Comparison of ENCODE assay signal across 10 mouse cellular contexts in the genomic region with DNA sequence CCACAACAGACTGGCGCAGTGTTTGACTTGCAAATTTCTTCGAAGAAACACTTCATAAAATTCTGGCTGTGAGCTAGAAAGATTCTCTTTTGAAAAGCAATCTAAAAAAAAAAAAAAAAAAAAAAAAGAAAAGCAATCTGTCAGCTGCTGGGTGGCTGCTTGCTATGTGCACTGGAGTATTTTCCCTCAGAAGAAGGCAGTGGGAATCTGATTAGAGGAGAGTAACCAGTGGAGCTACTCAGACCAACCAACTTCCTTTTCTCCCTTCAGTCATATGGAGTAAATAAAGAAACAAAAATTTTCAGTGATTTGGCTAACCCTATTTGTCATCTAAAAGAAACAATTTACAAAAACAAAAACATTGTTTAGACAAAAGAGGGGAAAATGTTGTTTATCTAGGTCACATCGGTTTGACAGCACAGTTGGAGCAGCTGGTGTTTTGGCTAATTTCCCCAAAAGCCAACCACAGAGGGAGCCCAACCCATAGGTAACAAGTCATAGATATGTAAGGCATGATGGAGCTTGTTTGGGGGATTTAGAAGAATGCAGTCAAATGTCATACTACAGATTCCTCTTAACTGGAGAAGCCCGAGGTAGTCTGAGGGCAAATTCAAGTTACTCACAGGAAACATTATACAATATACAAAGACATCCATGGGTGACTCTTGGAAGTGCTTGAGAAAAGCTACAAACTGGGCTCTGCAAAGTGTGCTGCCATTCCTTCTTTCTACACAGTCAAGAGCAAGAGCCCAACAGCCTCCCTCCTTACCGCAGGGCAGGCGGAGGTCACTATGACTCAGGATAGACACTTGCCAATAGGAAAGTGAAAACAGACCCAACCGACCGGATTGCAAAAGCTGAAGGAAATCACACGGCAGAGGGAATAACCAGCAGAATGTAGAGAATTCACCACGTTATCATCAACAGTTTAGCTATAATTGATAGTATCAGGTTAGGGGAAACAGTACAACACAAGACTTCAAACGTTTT.
DNase-seq lines count a peak whose midpoint lies in the region; ATAC-seq lines count a peak whose summit lies in the region.
"Had no signal": no experiment of that assay in that cellular context is flagged by ENCODE, and none has a peak within 500 bp of the region (broad histone marks: within the 10 kb centered on the region; RNA-seq: fewer than 3 reads in every experiment).

No protein-coding gene starts in this region.

- no peaks in the 10 kb centered on the region for H3K9me3 ChIP-seq in kidney, embryonic 15.5 days (replicated peaks)
- H3K9me3 ChIP-seq in liver, embryonic 11.5 days (ENCODE audit: control insufficient read depth, low read length) = no peaks in the 10 kb centered on the region
- H3K9me3 ChIP-seq in liver, embryonic 12.5 days (replicated peaks) = no peaks in the 10 kb centered on the region
- H3K9me3 ChIP-seq: embryonic facial prominence, embryonic 12.5 days had no signal

- intact Hi-C loops in gastrocnemius, postnatal 14 days (cut with DNase I; ENCODE audit: low total_unique reads) = no loop called here

- H3K9ac ChIP-seq in kidney, embryonic 15.5 days = no peak overlapping the region
- H3K9ac ChIP-seq in liver, embryonic 11.5 days (ENCODE audit: low read depth, low read length) = no peak overlapping the region
- no peak overlapping the region for H3K9ac ChIP-seq in liver, embryonic 12.5 days
- H3K9ac ChIP-seq: embryonic facial prominence, embryonic 12.5 days had no signal

- no peaks in the 10 kb centered on the region for H3K27me3 ChIP-seq in kidney, embryonic 15.5 days
- H3K27me3 ChIP-seq in liver, embryonic 11.5 days (replicated peaks; ENCODE audit: control insufficient read depth, insufficient read depth, low read length) = no peaks in the 10 kb centered on the region
- H3K27me3 ChIP-seq in liver, embryonic 12.5 days (replicated peaks) = no peaks in the 10 kb centered on the region
- H3K27me3 ChIP-seq: embryonic facial prominence, embryonic 12.5 days had no signal

- no peak overlapping the region for H3K27ac ChIP-seq in kidney, embryonic 15.5 days
- H3K27ac ChIP-seq in liver, embryonic 11.5 days (ENCODE audit: low read depth, low read length) = no peak overlapping the region
- H3K27ac ChIP-seq in liver, embryonic 12.5 days = no peak overlapping the region
- H3K27ac ChIP-seq: embryonic facial prominence, embryonic 12.5 days had no signal

- DNase-seq in kidney, adult 11 months = peak; percentile 5
- DNase-seq in brain, embryonic 18.5 days (ENCODE audit: low read depth, low spot score) = peak; percentile 3
- DNase-seq in gastrocnemius, postnatal 14 days = peak; percentile 36
- DNase-seq in lung, postnatal 36 days = peak; percentile 49
- DNase-seq in right cerebral cortex, postnatal 14 days = no peak
- DNase-seq in liver, embryonic 11.5 days (ENCODE audit: low spot score) = no peak
- DNase-seq: layer of hippocampus, postnatal 36 days had no signal

- 78% methylated on average over 11 of the region's 11 CpGs for WGBS in kidney, embryonic 15.5 days
- WGBS in liver, embryonic 11.5 days = 71% methylated on average over 11 of the region's 11 CpGs
- WGBS in liver, embryonic 12.5 days (ENCODE audit: insufficient replicate concordance) = 61% methylated on average over 11 of the region's 11 CpGs

- no peaks in the 10 kb centered on the region for H3K36me3 ChIP-seq in kidney, embryonic 15.5 days
- no peaks in the 10 kb centered on the region for H3K36me3 ChIP-seq in liver, embryonic 11.5 days (ENCODE audit: control insufficient read depth, insufficient read depth, low read length)
- no peaks in the 10 kb centered on the region for H3K36me3 ChIP-seq in liver, embryonic 12.5 days
- H3K36me3 ChIP-seq: embryonic facial prominence, embryonic 12.5 days had no signal

- no peak for ATAC-seq in kidney, embryonic 15.5 days (replicated peaks; ENCODE audit: low FRiP score)
- no peak for ATAC-seq in liver, embryonic 11.5 days (replicated peaks; ENCODE audit: low FRiP score)
- ATAC-seq in liver, embryonic 12.5 days = no peak

- H3K4me1 ChIP-seq in kidney, embryonic 15.5 days = no peaks in the 10 kb centered on the region
- no peaks in the 10 kb centered on the region for H3K4me1 ChIP-seq in liver, embryonic 11.5 days (replicated peaks; ENCODE audit: control insufficient read depth, insufficient read depth, low read length)
- H3K4me1 ChIP-seq in liver, embryonic 12.5 days = no peaks in the 10 kb centered on the region
- H3K4me1 ChIP-seq: embryonic facial prominence, embryonic 12.5 days had no signal

- no peak overlapping the region for H3K4me3 ChIP-seq in kidney, embryonic 15.5 days (replicated peaks)
- H3K4me3 ChIP-seq in liver, embryonic 11.5 days (ENCODE audit: low read depth, low read length) = no peak overlapping the region
- no peak overlapping the region for H3K4me3 ChIP-seq in liver, embryonic 12.5 days
- H3K4me3 ChIP-seq: embryonic facial prominence, embryonic 12.5 days had no signal

- no peak overlapping the region for H3K4me2 ChIP-seq in kidney, embryonic 15.5 days
- H3K4me2 ChIP-seq in liver, embryonic 11.5 days = no peak overlapping the region
- no peak overlapping the region for H3K4me2 ChIP-seq in liver, embryonic 12.5 days
- H3K4me2 ChIP-seq: embryonic facial prominence, embryonic 12.5 days had no signal

Comparison
In these comparisons a context has a peak if more than half of its experiments do, and no peak if none do; other contexts are left out.
1. DNase-seq: peak in kidney, adult 11 months (single experiment), brain, embryonic 18.5 days (single experiment), gastrocnemius, postnatal 14 days (single experiment) and lung, postnatal 36 days (single experiment); none in right cerebral cortex, postnatal 14 days (single experiment) and liver, embryonic 11.5 days (single experiment).